Comparison of ENCODE assay signal across 19 mouse cellular contexts in genomic region chr3:38151821-38152220, GRCm38 (mm10).
DNase-seq lines count a peak whose midpoint lies in the region; ATAC-seq and TF ChIP-seq lines count a peak whose summit lies in the region.
"Had no signal": no experiment of that assay in that cellular context is flagged by ENCODE, and none has a peak within 500 bp of the region (broad histone marks: within the 10 kb centered on the region; RNA-seq: fewer than 3 reads in every experiment).

No protein-coding gene starts in this region.

- H3K27me3 ChIP-seq in liver, adult 2 months (ENCODE audit: control insufficient read depth, insufficient read depth, low read length), result no peaks in the 10 kb centered on the region
- H3K27me3 ChIP-seq in liver, embryonic 11.5 days (replicated peaks; ENCODE audit: control insufficient read depth, insufficient read depth, low read length), result no peaks in the 10 kb centered on the region
- H3K27me3 ChIP-seq in stomach, embryonic 15.5 days (replicated peaks), result no peaks in the 10 kb centered on the region
- H3K27me3 ChIP-seq: embryonic facial prominence, embryonic 15.5 days; heart, embryonic 12.5 days had no signal

- no peak overlapping the region for H3K27ac ChIP-seq in liver, adult 2 months (replicated peaks; ENCODE audit: insufficient read depth, low read depth, low read length)
- H3K27ac ChIP-seq in liver, embryonic 11.5 days (ENCODE audit: low read depth, low read length), result no peak overlapping the region
- H3K27ac ChIP-seq in stomach, embryonic 15.5 days, result peak overlapping the region; percentile 8; the same call in 1 of the 2 replicates
- H3K27ac ChIP-seq: embryonic facial prominence, embryonic 15.5 days; forebrain, embryonic 10.5 days; gastrocnemius, adult 2 months; hindbrain, embryonic 10.5 days had no signal

- no peaks in the 10 kb centered on the region for H3K36me3 ChIP-seq in liver, adult 2 months (ENCODE audit: control insufficient read depth, insufficient read depth, low read length)
- no peaks in the 10 kb centered on the region for H3K36me3 ChIP-seq in liver, embryonic 11.5 days (ENCODE audit: control insufficient read depth, insufficient read depth, low read length)
- H3K36me3 ChIP-seq in stomach, embryonic 15.5 days, result no peaks in the 10 kb centered on the region
- H3K36me3 ChIP-seq: embryonic facial prominence, embryonic 15.5 days; forebrain, embryonic 10.5 days; heart, embryonic 12.5 days; hindbrain, embryonic 10.5 days had no signal

- H3K9me3 ChIP-seq in liver, embryonic 11.5 days (ENCODE audit: control insufficient read depth, low read length), result no peaks in the 10 kb centered on the region
- H3K9me3 ChIP-seq in stomach, embryonic 15.5 days, result no peaks in the 10 kb centered on the region
- H3K9me3 ChIP-seq: embryonic facial prominence, embryonic 15.5 days; forebrain, embryonic 10.5 days; heart, embryonic 12.5 days; hindbrain, embryonic 10.5 days had no signal

- no peaks in the 10 kb centered on the region for H3K79me2 ChIP-seq in liver, adult 2 months (ENCODE audit: control insufficient read depth, insufficient read depth, low read length)

- peak; percentile 100 for DNase-seq in liver, adult 2 months (ENCODE audit: extremely low read depth, low read depth, low spot score)
- DNase-seq in liver, embryonic 11.5 days (ENCODE audit: low spot score), result no peak
- peak; percentile 42 for DNase-seq in lung, postnatal 25 days (ENCODE audit: low spot score)
- DNase-seq in lung, postnatal 10 days, result no peak
- no peak for DNase-seq in adrenal gland, adult 8-10 months
- DNase-seq: adrenal gland, postnatal 10 days; cerebellum, adult 11 months; cerebellum, adult 8-10 months; cerebellum, postnatal 14 days; embryo, embryonic 11 days; gastrocnemius, adult 2 months; gastrocnemius, postnatal 25 days had no signal

- H3K9ac ChIP-seq in liver, adult 2 months (ENCODE audit: low read depth, low read length), result no peak overlapping the region
- no peak overlapping the region for H3K9ac ChIP-seq in liver, embryonic 11.5 days (ENCODE audit: low read depth, low read length)
- no peak overlapping the region for H3K9ac ChIP-seq in stomach, embryonic 15.5 days
- H3K9ac ChIP-seq: embryonic facial prominence, embryonic 15.5 days; heart, embryonic 12.5 days had no signal

- 24% methylated on average over 6 of the region's 6 CpGs for WGBS in liver, adult 2 months
- WGBS in liver, embryonic 11.5 days, result 83% methylated on average over 6 of the region's 6 CpGs
- 56% methylated on average over 6 of the region's 6 CpGs for WGBS in stomach, embryonic 15.5 days

- no peak for ATAC-seq in liver, embryonic 11.5 days (replicated peaks; ENCODE audit: low FRiP score)
- ATAC-seq in stomach, embryonic 15.5 days (ENCODE audit: insufficient read depth, low FRiP score, low read depth), result no peak
- ATAC-seq: forebrain, embryonic 14.5 days had no signal

- no peak overlapping the region for H3K4me3 ChIP-seq in liver, adult 2 months (ENCODE audit: insufficient read depth, low read depth, low read length)
- H3K4me3 ChIP-seq in liver, embryonic 11.5 days (ENCODE audit: low read depth, low read length), result no peak overlapping the region
- no peak overlapping the region for H3K4me3 ChIP-seq in stomach, embryonic 15.5 days (replicated peaks)
- H3K4me3 ChIP-seq: embryonic facial prominence, embryonic 15.5 days; erythroblast, embryonic 14.5 days; forebrain, embryonic 10.5 days; gastrocnemius, adult 2 months; heart, embryonic 12.5 days; hindbrain, embryonic 10.5 days had no signal

- no peak for TF ChIP-seq CTCF in liver, adult 2 months (IDR thresholded peaks at IDR 0.05; ENCODE audit: low read depth, low read length)

- H3K4me2 ChIP-seq in liver, embryonic 11.5 days, result no peak overlapping the region
- H3K4me2 ChIP-seq in stomach, embryonic 15.5 days, result no peak overlapping the region
- H3K4me2 ChIP-seq: embryonic facial prominence, embryonic 15.5 days; heart, embryonic 12.5 days had no signal

- no peak for TF ChIP-seq POLR2A in liver, adult 2 months (IDR thresholded peaks at IDR 0.05; ENCODE audit: extremely low read depth, insufficient read depth, low read length)

- H3K4me1 ChIP-seq in liver, adult 2 months (ENCODE audit: control insufficient read depth, insufficient read depth, low read length), result peaks cover 7% of the 10 kb centered on the region
- H3K4me1 ChIP-seq in liver, embryonic 11.5 days (replicated peaks; ENCODE audit: control insufficient read depth, insufficient read depth, low read length), result no peaks in the 10 kb centered on the region
- H3K4me1 ChIP-seq in stomach, embryonic 15.5 days, result no peaks in the 10 kb centered on the region
- H3K4me1 ChIP-seq: embryonic facial prominence, embryonic 15.5 days; forebrain, embryonic 10.5 days; heart, embryonic 12.5 days; hindbrain, embryonic 10.5 days had no signal

Comparison
In these comparisons a context has a peak if more than half of its experiments do, and no peak if none do; other contexts are left out.
1. DNase-seq: peak in liver, adult 2 months (single experiment) and lung, postnatal 25 days (single experiment); none in liver, embryonic 11.5 days (single experiment), lung, postnatal 10 days (single experiment) and adrenal gland, adult 8-10 months (single experiment).